Mouse (Mus musculus) limb, embryonic 14.5 days (tissue): ENCODE measurements around the gene Ahcy. TPM values are rescaled to one million over a fixed set of nuclear protein-coding genes. Genes with fewer than 3 reads are reported as not detected.
"Not testable (repeated sequence)": the region's sequence is repeated elsewhere in the genome, so short reads cannot be mapped to it uniquely, and the experiment has no call there.

Source experiments
- ATAC-seq: fragments of 200-750 bp; cut with Nextera tagmentation; 2 replicates; pipeline ENCODE4 v1.8.0; 2017; ENCODE audit warnings: low read depth, moderate number of reproducible peaks, moderate TSS enrichment; ENCODE audit not compliant: low FRiP score
- DNase-seq: peaks from one replicate; pipeline ENCODE4 v3.0.0-alpha.2; 2015; ENCODE audit warnings: low spot score
- H3K27ac ChIP-seq: fragments of 300-500 bp; sonication (generic); replicated peaks from 2 replicates; pipeline ENCODE4 v1.5.1; 2014; ENCODE audit warnings: low read depth, mild to moderate bottlenecking, low read length, moderate library complexity, mixed read lengths
- H3K27me3 ChIP-seq: fragments of 300-500 bp; sonication (generic); 2 replicates; pipeline ENCODE4 v1.6.1; 2014; ENCODE audit warnings: low read length, mixed read lengths; ENCODE audit not compliant: control insufficient read depth, insufficient read depth
- H3K36me3 ChIP-seq: fragments of 300-500 bp; sonication (generic); 2 replicates; pipeline ENCODE4 v1.6.1; 2014; ENCODE audit warnings: mild to moderate bottlenecking, low read length, moderate library complexity, mixed read lengths; ENCODE audit not compliant: control insufficient read depth, insufficient read depth
- H3K4me1 ChIP-seq: fragments of 300-500 bp; sonication (generic); 2 replicates; pipeline ENCODE4 v1.6.1; 2014; ENCODE audit warnings: antibody characterized with exemption, low read length, mixed read lengths; ENCODE audit not compliant: control insufficient read depth, insufficient read depth
- H3K4me2 ChIP-seq: fragments of 300-500 bp; sonication (generic); replicated peaks from 2 replicates; pipeline ENCODE4 v1.6.1; 2014; ENCODE audit warnings: low read depth, mild to moderate bottlenecking, low read length, moderate library complexity; ENCODE audit not compliant: severe bottlenecking
- H3K4me3 ChIP-seq: fragments of 300-500 bp; sonication (generic); replicated peaks from 2 replicates; pipeline ENCODE4 v1.5.1; 2014; ENCODE audit warnings: low read length
- H3K9ac ChIP-seq: fragments of 300-500 bp; sonication (generic); 2 replicates; pipeline ENCODE4 v1.6.1; 2014; ENCODE audit warnings: mild to moderate bottlenecking, low read depth, low read length, moderate library complexity; ENCODE audit not compliant: severe bottlenecking
- H3K9me3 ChIP-seq: fragments of 300-500 bp; sonication (generic); 2 replicates; pipeline ENCODE4 v1.6.1; 2016; ENCODE audit warnings: low read length; ENCODE audit not compliant: control insufficient read depth
- POLR2A ChIP-seq: fragments of 200-500 bp; IDR thresholded peaks from 2 replicates; pipeline ENCODE4 v1.8.0; 2012; ENCODE audit warnings: inconsistent platforms, mild to moderate bottlenecking, moderate library complexity, borderline replicate concordance; ENCODE audit not compliant: insufficient read depth, insufficient read length; ENCODE audit errors: extremely low read depth
- WGBS: fragments of 180-500 bp; shearing (Covaris S2); extraction: QIAGEN DNeasy Blood & Tissue Kit; methylation state at CpG from one replicate; pipeline ENCODE4 v1.1.7; 2014; 5-methylcytosine and 5-hydroxymethylcytosine counted together
- polyA plus RNA-seq, 2 experiments: library from polyadenylated mRNA; depleted of rRNA in 1 of 2; stranded (reverse) in 1 of 2; unstranded in 1 of 2; fragments of >200 nt; fragmentation: Nextera tagmentation in 1 of 2; extraction: Ambion mirVana in 1 of 2; gene quantifications; 2 replicates each; pipeline versions ENCODE4 v1.2.1 to v1.2.3; 2012 to 2014

The Ahcy gene
- polyA plus RNA-seq (2012; rRNA removed) (123 and 133 TPM in 2 replicates), polyA plus RNA-seq (2014; fragmentation: Nextera tagmentation; extraction: Ambion mirVana) (70.5 and 72.7 TPM in 2 replicates)

GRCm38 (mm10) chr2:155073978-155074765 lies at the start of gene Ahcy:
Gene Ahcy, minus strand, starts transcription at chr2:155074497.
- H3K27me3 ChIP-seq, result no peaks in the 10 kb centered on the region
- H3K36me3 ChIP-seq, result no peaks in the 10 kb centered on the region
- under 1% methylated on average over 56 of the region's 56 CpGs for WGBS
- H3K4me1 ChIP-seq, result peaks cover 20% of the 10 kb centered on the region
- H3K9me3 ChIP-seq, result no peaks in the 10 kb centered on the region
- ATAC-seq (peak; percentile 96), DNase-seq (peak; percentile 90)
- H3K4me2 ChIP-seq, result peak within 1 kb of the TSS; percentile 76
- peak within 1 kb of the TSS; percentile 75 for H3K27ac ChIP-seq
- peak within 1 kb of the TSS; percentile 82 for H3K9ac ChIP-seq
- peak within 1 kb of the TSS; percentile 65 for H3K4me3 ChIP-seq
- TF ChIP-seq POLR2A, result peak; percentile 68; the same call in 1 of the 2 replicates

- WGBS, result 67% methylated on average over 7 of the region's 7 CpGs
- Histone ChIP-seq H3K9me3 (no peaks in the 10 kb centered on the region), H3K27me3 (no peaks in the 10 kb centered on the region), H3K27ac (no peak overlapping the region), H3K9ac (no peak overlapping the region), H3K4me1 (no peaks in the 10 kb centered on the region), H3K4me2 (no peak overlapping the region), H3K36me3 (no peaks in the 10 kb centered on the region), H3K4me3 (no peak overlapping the region)
- DNase-seq (no peak), ATAC-seq (no peak)
- no peak for TF ChIP-seq POLR2A
Measured at GRCm38 (mm10) chr2:155115216-155115830, 41.0 kb upstream of the Ahcy start.

- H3K36me3 ChIP-seq, DNase-seq, H3K9ac ChIP-seq, H3K9me3 ChIP-seq, H3K4me3 ChIP-seq, H3K4me1 ChIP-seq, ATAC-seq, H3K4me2 ChIP-seq, H3K27me3 ChIP-seq, H3K27ac ChIP-seq: not testable (repeated sequence)
- 91% methylated on average over 9 of the region's 9 CpGs for WGBS
Measured at GRCm38 (mm10) chr2:155107276-155107675, 33.0 kb upstream of the Ahcy start.

- H3K27me3 ChIP-seq, result no peaks in the 10 kb centered on the region
- no peaks in the 10 kb centered on the region for H3K4me1 ChIP-seq
- no peaks in the 10 kb centered on the region for H3K9me3 ChIP-seq
- H3K4me2 ChIP-seq, result no peak overlapping the region
- ATAC-seq (no peak), DNase-seq (peak; percentile 7)
- H3K9ac ChIP-seq, result no peak overlapping the region
- no peak overlapping the region for H3K27ac ChIP-seq
- no peaks in the 10 kb centered on the region for H3K36me3 ChIP-seq
- WGBS, result 84% methylated on average over 6 of the region's 6 CpGs
- TF ChIP-seq POLR2A, result no peak
- no peak overlapping the region for H3K4me3 ChIP-seq
Measured at GRCm38 (mm10) chr2:155103607-155104006, 29.3 kb upstream of the Ahcy start.

- Histone ChIP-seq H3K36me3 (no peaks in the 10 kb centered on the region), H3K4me1 (no peaks in the 10 kb centered on the region), H3K9me3 (no peaks in the 10 kb centered on the region), H3K4me2 (no peak overlapping the region), H3K27me3 (no peaks in the 10 kb centered on the region), H3K9ac (no peak overlapping the region), H3K27ac (no peak overlapping the region), H3K4me3 (no peak overlapping the region)
- TF ChIP-seq POLR2A, result no peak
- no peak for ATAC-seq
- DNase-seq, result no peak
- WGBS, result 59% methylated on average over 6 of the region's 6 CpGs
Measured at GRCm38 (mm10) chr2:155101761-155102181, 27.5 kb upstream of the Ahcy start.
